Mouse (Mus musculus) stomach, embryonic 14.5 days (tissue): ENCODE measurements around the gene Klf16. TPM values are rescaled to one million over a fixed set of nuclear protein-coding genes. Genes with fewer than 3 reads are reported as not detected.

ENCODE experiments used
- ATAC-seq: fragments of 200-750 bp; cut with Nextera tagmentation; 2 replicates; pipeline ENCODE4 v1.8.0; 2017; ENCODE audit warnings: low read depth, moderate TSS enrichment; ENCODE audit not compliant: insufficient number of reproducible peaks, insufficient read depth, low FRiP score
- H3K27ac ChIP-seq: fragments of 300-500 bp; sonication (generic); 2 replicates; pipeline ENCODE4 v1.5.1; 2014; ENCODE audit warnings: mild to moderate bottlenecking, low read length, moderate library complexity, mixed read lengths
- H3K27me3 ChIP-seq: fragments of 300-500 bp; sonication (generic); 2 replicates; pipeline ENCODE4 v1.6.1; 2014; ENCODE audit warnings: low read length, control low read depth, mixed read lengths; ENCODE audit not compliant: control insufficient read depth, insufficient read depth
- H3K36me3 ChIP-seq: fragments of 300-500 bp; sonication (generic); 2 replicates; pipeline ENCODE4 v1.6.1; 2014; ENCODE audit warnings: mild to moderate bottlenecking, control low read depth, low read length, moderate library complexity, mixed read lengths; ENCODE audit not compliant: control insufficient read depth, insufficient read depth
- H3K4me1 ChIP-seq: fragments of 300-500 bp; sonication (generic); 2 replicates; pipeline ENCODE4 v1.6.1; 2014; ENCODE audit warnings: low read length, control low read depth, mixed read lengths; ENCODE audit not compliant: control insufficient read depth, insufficient read depth
- H3K4me2 ChIP-seq: fragments of 300-500 bp; sonication (generic); replicated peaks from 2 replicates; pipeline ENCODE4 v1.6.1; 2014; ENCODE audit warnings: low read depth, low read length, control low read depth
- H3K4me3 ChIP-seq: fragments of 300-500 bp; sonication (generic); 2 replicates; pipeline ENCODE4 v1.5.1; 2014; ENCODE audit warnings: low read depth, low read length, control low read depth
- H3K9ac ChIP-seq: fragments of 300-500 bp; sonication (generic); replicated peaks from 2 replicates; pipeline ENCODE4 v1.6.1; 2014; ENCODE audit warnings: low read depth, mild to moderate bottlenecking, control low read depth, low read length, moderate library complexity, mixed read lengths
- H3K9me3 ChIP-seq: fragments of 300-500 bp; sonication (generic); 2 replicates; pipeline ENCODE4 v1.6.1; 2016; ENCODE audit warnings: low read depth, low read length, control low read depth; ENCODE audit not compliant: control insufficient read depth
- WGBS: fragments of 180-500 bp; shearing (Covaris S2); extraction: QIAGEN DNeasy Blood & Tissue Kit; methylation state at CpG from one replicate; pipeline ENCODE4 v1.1.7; 2014; 5-methylcytosine and 5-hydroxymethylcytosine counted together
- polyA plus RNA-seq: library from polyadenylated mRNA; unstranded; fragments of >200 nt; fragmentation: Nextera tagmentation; extraction: Ambion mirVana; gene quantifications from 2 replicates; pipeline ENCODE4 v1.2.1, GENCODE M21; 2014

Klf16 gene
- polyA plus RNA-seq, 1 experiment from 2014 or later = 8.1 TPM

GRCm38 (mm10) chr10:80548428-80549006 lies 28.6 kb downstream of the Klf16 start:
- Histone ChIP-seq H3K4me1 (no peaks in the 10 kb centered on the region), H3K9ac (no peak overlapping the region), H3K27me3 (no peaks in the 10 kb centered on the region), H3K27ac (no peak overlapping the region), H3K9me3 (no peaks in the 10 kb centered on the region), H3K4me2 (no peak overlapping the region), H3K4me3 (no peak overlapping the region), H3K36me3 (peaks cover 49% of the 10 kb centered on the region)
- WGBS = 73% methylated on average over 10 of the region's 10 CpGs
- peak; percentile 20; the same call in 1 of the 2 replicates for ATAC-seq

- ATAC-seq = no peak
- 90% methylated on average over 15 of the region's 15 CpGs for WGBS
- H3K27me3 ChIP-seq = no peaks in the 10 kb centered on the region
- H3K4me3 ChIP-seq = no peak overlapping the region
- H3K4me2 ChIP-seq = no peak overlapping the region
- H3K9ac ChIP-seq = no peak overlapping the region
- H3K36me3 ChIP-seq = peaks cover 59% of the 10 kb centered on the region
- H3K4me1 ChIP-seq = no peaks in the 10 kb centered on the region
- no peak overlapping the region for H3K27ac ChIP-seq
- H3K9me3 ChIP-seq = no peaks in the 10 kb centered on the region
Observed at GRCm38 (mm10) chr10:80547539-80547938, 29.6 kb downstream of the Klf16 start.

GRCm38 (mm10) chr10:80546945-80547344 lies 30.2 kb downstream of the Klf16 start:
- 96% methylated on average over 4 of the region's 4 CpGs for WGBS
- no peaks in the 10 kb centered on the region for H3K4me1 ChIP-seq

GRCm38 (mm10) chr10:80545590-80545989 lies 31.5 kb downstream of the Klf16 start:
- WGBS = 91% methylated on average over 8 of the region's 8 CpGs
- no peak overlapping the region for H3K4me3 ChIP-seq

More at GRCm38 (mm10) chr10:80546945-80547344, 30.2 kb downstream of the Klf16 start:
- H3K9me3 ChIP-seq = no peaks in the 10 kb centered on the region
- no peak overlapping the region for H3K27ac ChIP-seq
- H3K36me3 ChIP-seq = peaks cover 65% of the 10 kb centered on the region
- H3K4me2 ChIP-seq = no peak overlapping the region
- H3K9ac ChIP-seq = no peak overlapping the region
- H3K27me3 ChIP-seq = no peaks in the 10 kb centered on the region
- no peak overlapping the region for H3K4me3 ChIP-seq
- no peak for ATAC-seq

GRCm38 (mm10) chr10:80543873-80544272 lies 33.2 kb downstream of the Klf16 start:
- Histone ChIP-seq H3K9me3 (no peaks in the 10 kb centered on the region), H3K4me1 (no peaks in the 10 kb centered on the region), H3K36me3 (peaks cover 54% of the 10 kb centered on the region), H3K27me3 (no peaks in the 10 kb centered on the region), H3K27ac (no peak overlapping the region), H3K4me2 (no peak overlapping the region), H3K9ac (no peak overlapping the region), H3K4me3 (no peak overlapping the region)
- 94% methylated on average over 14 of the region's 14 CpGs for WGBS
- ATAC-seq = no peak

More at GRCm38 (mm10) chr10:80545590-80545989, 31.5 kb downstream of the Klf16 start:
- Histone ChIP-seq H3K9me3 (no peaks in the 10 kb centered on the region), H3K27ac (no peak overlapping the region), H3K4me2 (no peak overlapping the region), H3K36me3 (peaks cover 65% of the 10 kb centered on the region), H3K4me1 (no peaks in the 10 kb centered on the region), H3K27me3 (no peaks in the 10 kb centered on the region), H3K9ac (no peak overlapping the region)
- no peak for ATAC-seq

GRCm38 (mm10) chr10:80539493-80539892 lies 37.6 kb downstream of the Klf16 start:
- no peak overlapping the region for H3K4me3 ChIP-seq
- peaks cover 9% of the 10 kb centered on the region; the same call in 1 of the 2 replicates for H3K27me3 ChIP-seq
- H3K36me3 ChIP-seq = peaks cover 24% of the 10 kb centered on the region
- 50% methylated on average over 5 of the region's 5 CpGs for WGBS
- no peak overlapping the region for H3K27ac ChIP-seq
- H3K9ac ChIP-seq = no peak overlapping the region
- H3K4me2 ChIP-seq = no peak overlapping the region
- H3K9me3 ChIP-seq = no peaks in the 10 kb centered on the region
- ATAC-seq = no peak
- 0 out of 2 replicates have a peak, but pooled peaks cover 5% of the 10 kb centered on the region for H3K4me1 ChIP-seq

- no peak within 1 kb of the TSS for H3K27ac ChIP-seq
- 0 out of 2 replicates have a peak within 1 kb of the TSS, but pooled peaks have one; percentile 9 for H3K4me3 ChIP-seq
- peaks cover 9% of the 10 kb centered on the region; the same call in 1 of the 2 replicates for H3K27me3 ChIP-seq
- peak; percentile 87 for ATAC-seq
- H3K9me3 ChIP-seq = no peaks in the 10 kb centered on the region
- 0 out of 2 replicates have a peak, but pooled peaks cover 5% of the 10 kb centered on the region for H3K4me1 ChIP-seq
- peaks cover 20% of the 10 kb centered on the region for H3K36me3 ChIP-seq
- H3K4me2 ChIP-seq = peak within 1 kb of the TSS; percentile 30
- no peak within 1 kb of the TSS for H3K9ac ChIP-seq
- WGBS = 3% methylated on average over 30 of the region's 30 CpGs
Observed at GRCm38 (mm10) chr10:80538710-80539394, 38.3 kb downstream of the Klf16 start, which contains the start of gene Atp8b3. Gene Atp8b3 (minus strand): TSS chr10:80539124.

- Histone ChIP-seq H3K9me3 (no peaks in the 10 kb centered on the region), H3K4me2 (no peak overlapping the region), H3K36me3 (peaks cover 13% of the 10 kb centered on the region; the same call in 1 of the 2 replicates), H3K27me3 (peaks cover 9% of the 10 kb centered on the region; the same call in 1 of the 2 replicates), H3K4me3 (no peak overlapping the region), H3K4me1 (0 out of 2 replicates have a peak, but pooled peaks cover 5% of the 10 kb centered on the region), H3K27ac (no peak overlapping the region), H3K9ac (no peak overlapping the region)
- WGBS = 61% methylated on average over 5 of the region's 5 CpGs
- ATAC-seq = no peak
Observed at GRCm38 (mm10) chr10:80538180-80538579, 38.9 kb downstream of the Klf16 start.
